Mouse (Mus musculus): Measurements from ENCODE around the gene Slc22a17.
"Not testable (repeated sequence)": the region's sequence is repeated elsewhere in the genome, so short reads cannot be mapped to it uniquely, and the experiment has no call there.

The Slc22a17 gene

GRCm38 (mm10) chr14:54912886-54913285 lies at the start of gene Slc22a17:
Gene Slc22a17 (minus strand): TSS chr14:54913132.
- DNase-seq = peak; percentile 35 to 61

GRCm38 (mm10) chr14:54962714-54963113 lies 49.8 kb upstream of the Slc22a17 start:
- DNase-seq = no peak

GRCm38 (mm10) chr14:54961487-54961886 lies 48.6 kb upstream of the Slc22a17 start:
- no peak for DNase-seq

- no peak for DNase-seq
These were observed 47.8 kb upstream of the Slc22a17 start for GRCm38 (mm10) chr14:54960769-54961168.

- not testable (repeated sequence) for DNase-seq
These were observed 47.1 kb upstream of the Slc22a17 start for GRCm38 (mm10) chr14:54959853-54960613.

GRCm38 (mm10) chr14:54959197-54959596 lies 46.3 kb upstream of the Slc22a17 start:
- no peak for DNase-seq

- DNase-seq = no peak
These were observed 45.6 kb upstream of the Slc22a17 start for GRCm38 (mm10) chr14:54958503-54958902.

- no peak for DNase-seq
These were observed 43.6 kb upstream of the Slc22a17 start for GRCm38 (mm10) chr14:54956533-54956932.

- no peak for DNase-seq
These were observed 42.5 kb upstream of the Slc22a17 start for GRCm38 (mm10) chr14:54955481-54955880.

GRCm38 (mm10) chr14:54954474-54954873 lies 41.5 kb upstream of the Slc22a17 start:
- no peak for DNase-seq

GRCm38 (mm10) chr14:54953664-54954206 lies 40.8 kb upstream of the Slc22a17 start:
- no peak for DNase-seq

- DNase-seq = no peak
These were observed 38.7 kb upstream of the Slc22a17 start for GRCm38 (mm10) chr14:54951587-54951986.

GRCm38 (mm10) chr14:54950493-54950892 lies 37.6 kb upstream of the Slc22a17 start:
- DNase-seq = no peak

GRCm38 (mm10) chr14:54948781-54949180 lies 35.8 kb upstream of the Slc22a17 start:
- DNase-seq = no peak

- DNase-seq = not testable (repeated sequence)
These were observed 34.1 kb upstream of the Slc22a17 start for GRCm38 (mm10) chr14:54947008-54947407.

GRCm38 (mm10) chr14:54945975-54946704 lies 33.2 kb upstream of the Slc22a17 start:
- DNase-seq = no peak

- no peak for DNase-seq
These were observed 32.0 kb upstream of the Slc22a17 start for GRCm38 (mm10) chr14:54944939-54945338.

- DNase-seq = no peak
These were observed 31.0 kb upstream of the Slc22a17 start for GRCm38 (mm10) chr14:54943971-54944370.

GRCm38 (mm10) chr14:54942479-54942878 lies 29.5 kb upstream of the Slc22a17 start:
- DNase-seq = no peak

- peak; percentile 55 to 62 for DNase-seq
These were observed 28.4 kb upstream of the Slc22a17 start for GRCm38 (mm10) chr14:54941024-54941978.

GRCm38 (mm10) chr14:54940176-54940530 lies 27.2 kb upstream of the Slc22a17 start:
- DNase-seq = peak; percentile 26 to 38

GRCm38 (mm10) chr14:54939434-54940175 lies 26.7 kb upstream of the Slc22a17 start:
- DNase-seq = peak; percentile 87 to 89
